Mouse (Mus musculus) megakaryocyte, embryonic 14.5 days (primary cell): ENCODE results near the gene Bbs2. TPM values are rescaled to one million over a fixed set of nuclear protein-coding genes. Genes with fewer than 3 reads are reported as not detected.
"Not testable (repeated sequence)": the region's sequence is repeated elsewhere in the genome, so short reads cannot be mapped to it uniquely, and the experiment has no call there.

Source experiments
- H3K27me3 ChIP-seq: replicated peaks from 2 replicates; pipeline ENCODE3; 2012; ENCODE audit warnings: inconsistent platforms
- H3K36me3 ChIP-seq: replicated peaks from 2 replicates; pipeline ENCODE3; 2012; ENCODE audit warnings: low read length, inconsistent platforms, mixed read lengths
- H3K4me1 ChIP-seq: 2 replicates; pipeline ENCODE4 v1.6.1; 2012; ENCODE audit warnings: inconsistent platforms
- H3K4me3 ChIP-seq: replicated peaks from 2 replicates; pipeline ENCODE3; 2012; ENCODE audit warnings: moderate library complexity, mild to moderate bottlenecking, inconsistent platforms
- H3K9me3 ChIP-seq: 2 replicates; pipeline ENCODE4 v1.6.1; 2012; ENCODE audit warnings: inconsistent platforms
- FLI1 ChIP-seq: IDR thresholded peaks from 2 replicates; pipeline ENCODE4 v1.6.1; 2012; ENCODE audit warnings: low read length, inconsistent platforms, mixed read lengths
- GATA1 ChIP-seq: IDR thresholded peaks from 3 replicates; pipeline ENCODE4 v1.6.1; 2012; ENCODE audit warnings: mixed read lengths, low read length, inconsistent platforms, borderline replicate concordance
- polyA plus RNA-seq: library from polyadenylated mRNA; stranded (reverse); fragments of >175 nt; gene quantifications from 2 replicates; pipeline ENCODE4 v1.2.3, GENCODE M21; 2012; ENCODE audit warnings: low replicate concordance; ENCODE audit not compliant: insufficient read depth

Bbs2 gene
- polyA plus RNA-seq, 1 experiment, result 0.30 TPM

GRCm38 (mm10) chr8:94057157-94057854, 41.4 kb downstream of the Bbs2 start:
- Histone ChIP-seq H3K4me1 (no peaks in the 10 kb centered on the region; the same call in 1 of the 2 replicates), H3K36me3 (peaks cover 94% of the 10 kb centered on the region), H3K9me3 (no peaks in the 10 kb centered on the region), H3K4me3 (no peak overlapping the region), H3K27me3 (no peaks in the 10 kb centered on the region)
- no peak for TF ChIP-seq GATA1
- TF ChIP-seq FLI1, result no peak

DNA sequence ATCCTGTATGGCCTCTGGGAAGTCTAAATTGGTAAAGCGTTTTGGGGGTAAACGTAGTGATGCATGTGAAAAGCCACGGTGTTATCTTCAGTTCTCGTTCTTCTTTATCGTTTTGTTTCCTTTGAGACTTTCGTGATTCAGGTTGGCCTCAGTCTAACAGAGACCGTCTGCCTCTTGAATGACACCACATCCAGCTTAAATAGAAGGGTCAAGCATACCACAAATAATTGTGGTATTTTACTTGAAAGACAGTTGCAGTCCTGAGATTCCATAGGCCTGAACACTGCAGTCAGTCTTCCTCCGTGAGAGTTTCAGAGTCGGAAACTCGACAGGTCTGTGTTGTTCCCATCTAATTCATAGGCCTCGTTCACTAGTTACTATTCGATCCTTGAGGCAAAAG, 46.0 kb downstream of the Bbs2 start:
- Histone ChIP-seq H3K27me3 (no peaks in the 10 kb centered on the region), H3K4me1 (no peaks in the 10 kb centered on the region), H3K36me3 (peaks cover 88% of the 10 kb centered on the region), H3K4me3 (no peak overlapping the region), H3K9me3 (no peaks in the 10 kb centered on the region)
- TF ChIP-seq FLI1, result no peak
- no peak for TF ChIP-seq GATA1

- Histone ChIP-seq H3K36me3 (peaks cover 71% of the 10 kb centered on the region), H3K4me1 (no peaks in the 10 kb centered on the region), H3K27me3 (no peaks in the 10 kb centered on the region), H3K9me3 (no peaks in the 10 kb centered on the region), H3K4me3 (no peak overlapping the region)
- TF ChIP-seq FLI1 (no peak), GATA1 (no peak)
Observed at GRCm38 (mm10) chr8:94047845-94048244, 50.9 kb downstream of the Bbs2 start.

DNA sequence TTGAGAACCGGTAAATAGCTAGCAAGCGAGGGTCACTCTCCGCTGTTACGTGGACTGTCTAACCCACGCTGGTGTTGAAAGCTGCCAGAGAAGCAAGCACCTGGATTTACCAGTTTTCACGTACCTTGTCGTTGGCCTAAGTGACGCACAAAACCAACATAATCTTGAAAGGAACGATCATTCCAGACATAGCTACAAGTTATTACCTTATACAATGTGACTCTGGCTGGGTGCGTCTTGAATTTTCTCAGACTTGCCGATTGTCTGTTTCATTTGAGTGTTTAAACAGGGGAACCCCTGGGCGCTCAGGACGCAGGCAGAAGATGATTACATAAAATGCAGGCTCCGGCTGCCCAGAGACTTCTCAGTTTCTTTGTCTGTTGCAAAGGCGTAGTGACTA, 60.9 kb downstream of the Bbs2 start:
- TF ChIP-seq GATA1, result no peak
- TF ChIP-seq FLI1, result no peak
- H3K36me3 ChIP-seq, result peaks cover 31% of the 10 kb centered on the region
- H3K4me1 ChIP-seq, result peaks cover 41% of the 10 kb centered on the region

DNA sequence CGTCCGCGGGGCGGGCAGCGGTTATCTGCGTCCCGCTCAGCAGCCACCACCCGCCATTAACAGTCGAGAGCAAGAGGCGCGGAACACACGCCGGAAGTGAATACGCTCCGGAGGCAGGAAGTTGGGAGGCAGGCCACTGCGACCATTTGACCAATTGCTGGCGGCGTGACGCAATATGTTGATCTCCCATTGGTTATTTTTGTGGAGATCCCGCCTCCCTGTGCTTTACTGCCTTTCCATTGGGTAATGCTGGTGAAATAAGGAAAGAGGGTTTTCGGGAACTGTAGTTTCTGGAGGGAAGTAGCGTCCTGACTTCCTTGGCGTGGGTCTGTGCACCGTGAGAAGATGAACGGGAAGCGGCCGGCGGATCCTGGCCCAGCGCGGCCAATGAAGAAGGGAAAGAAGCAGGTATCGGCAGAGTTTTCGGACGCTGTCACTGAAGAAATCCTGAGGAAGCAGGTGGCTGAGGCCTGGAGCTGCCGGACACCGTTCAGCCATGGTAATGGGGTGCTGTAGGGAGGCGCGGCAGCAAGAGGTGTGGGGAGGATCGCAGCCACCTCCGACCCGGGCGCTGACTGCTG, 61.7 kb downstream of the Bbs2 start, which contains the start of the genes Nudt21 and Ogfod1:
TSS of gene Nudt21 (minus strand) at position 88 of the 581 bp plus-strand sequence.
TSS of gene Ogfod1 (plus strand) at position 255 of the 581 bp plus-strand sequence.
- H3K9me3 ChIP-seq, result no peaks in the 10 kb centered on the region
- no peaks in the 10 kb centered on the region for H3K27me3 ChIP-seq
- TF ChIP-seq GATA1, result no peak
- TF ChIP-seq FLI1, result peak; percentile 54; the same call in 1 of the 2 replicates
- peak within 1 kb of the TSS; percentile 96 for H3K4me3 ChIP-seq
- peaks cover 46% of the 10 kb centered on the region for H3K4me1 ChIP-seq
- peaks cover 28% of the 10 kb centered on the region for H3K36me3 ChIP-seq

More for the DNA sequence above, 60.9 kb downstream of the Bbs2 start:
- no peaks in the 10 kb centered on the region for H3K9me3 ChIP-seq
- H3K27me3 ChIP-seq, result no peaks in the 10 kb centered on the region
- peak overlapping the region; percentile 96 for H3K4me3 ChIP-seq

GRCm38 (mm10) chr8:94036541-94036940, 62.2 kb downstream of the Bbs2 start:
- Histone ChIP-seq H3K36me3 (peaks cover 33% of the 10 kb centered on the region), H3K4me1 (peaks cover 46% of the 10 kb centered on the region), H3K4me3 (peak overlapping the region; percentile 93)
- H3K27me3 ChIP-seq, H3K9me3 ChIP-seq: not testable (repeated sequence)

DNA sequence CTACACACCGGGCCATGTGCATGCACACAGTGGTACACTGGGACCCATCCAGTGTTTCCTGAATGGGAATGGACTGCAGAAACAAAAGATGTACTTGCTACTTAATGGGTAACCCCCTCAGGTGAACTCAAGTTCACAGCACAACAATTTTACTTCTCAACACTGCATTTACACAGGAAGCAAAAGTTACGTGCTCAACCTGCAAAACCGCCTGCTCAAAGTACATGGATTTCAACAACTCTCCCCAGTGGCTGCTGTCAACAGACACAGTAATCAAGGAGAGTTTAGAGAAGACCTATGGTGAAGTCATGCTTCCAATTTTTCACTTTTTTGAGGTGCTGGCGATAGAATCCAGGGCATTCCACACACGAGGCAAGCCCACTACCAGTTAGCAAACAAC, 63.5 kb downstream of the Bbs2 start:
- no peak for TF ChIP-seq GATA1
- no peak for TF ChIP-seq FLI1
- Histone ChIP-seq H3K4me3 (peak overlapping the region; percentile 93), H3K36me3 (peaks cover 37% of the 10 kb centered on the region), H3K4me1 (peaks cover 46% of the 10 kb centered on the region), H3K27me3 (no peaks in the 10 kb centered on the region), H3K9me3 (no peaks in the 10 kb centered on the region)

GRCm38 (mm10) chr8:94033601-94034000, 65.1 kb downstream of the Bbs2 start:
- TF ChIP-seq FLI1 (no peak), GATA1 (no peak)
- Histone ChIP-seq H3K27me3 (no peaks in the 10 kb centered on the region), H3K36me3 (peaks cover 39% of the 10 kb centered on the region), H3K9me3 (no peaks in the 10 kb centered on the region), H3K4me3 (no peak overlapping the region), H3K4me1 (peaks cover 45% of the 10 kb centered on the region)

- peaks cover 76% of the 10 kb centered on the region for H3K36me3 ChIP-seq
- no peak for TF ChIP-seq FLI1
- no peak for TF ChIP-seq GATA1
- no peaks in the 10 kb centered on the region for H3K9me3 ChIP-seq
- H3K4me3 ChIP-seq, result no peak overlapping the region
- H3K4me1 ChIP-seq, result peaks cover 23% of the 10 kb centered on the region
- H3K27me3 ChIP-seq, result no peaks in the 10 kb centered on the region
Observed at GRCm38 (mm10) chr8:94029701-94030100, 69.0 kb downstream of the Bbs2 start.

- H3K36me3 ChIP-seq, result peaks cover 85% of the 10 kb centered on the region
- TF ChIP-seq FLI1 (no peak), GATA1 (no peak)
Observed at GRCm38 (mm10) chr8:94023916-94024315, 74.8 kb downstream of the Bbs2 start.

More at GRCm38 (mm10) chr8:94023916-94024315, 74.8 kb downstream of the Bbs2 start:
- no peaks in the 10 kb centered on the region for H3K27me3 ChIP-seq
- no peak overlapping the region for H3K4me3 ChIP-seq
- no peaks in the 10 kb centered on the region for H3K9me3 ChIP-seq
- H3K4me1 ChIP-seq, result no peaks in the 10 kb centered on the region

Other genes with a start within 250 kb of the Bbs2 start
- 37.6 and 51.7 TPM in 2 replicates for gene Amfr, start 86.1 kb downstream of the Bbs2 start, polyA plus RNA-seq
- 185 and 240 TPM in 2 replicates for gene Nudt21, start 61.9 kb downstream of the Bbs2 start, polyA plus RNA-seq
- 2.8 TPM in 1 of 2 replicates, not detected in the other for gene Ogfod1, start 61.7 kb downstream of the Bbs2 start, polyA plus RNA-seq
- gene Mt4, start 38.3 kb upstream of the Bbs2 start, polyA plus RNA-seq, result not detected in 2 replicates
- gene Mt3, start 53.7 kb upstream of the Bbs2 start, polyA plus RNA-seq, result not detected in 2 replicates
- 368 and 523 TPM in 2 replicates for gene Mt2, start 73.7 kb upstream of the Bbs2 start, polyA plus RNA-seq
- 627 and 878 TPM in 2 replicates for gene Mt1, start 80.2 kb upstream of the Bbs2 start, polyA plus RNA-seq
- gene Nup93, start 115.6 kb upstream of the Bbs2 start, polyA plus RNA-seq, result 3.1 and 3.3 TPM in 2 replicates
- gene Slc12a3, start 230.3 kb upstream of the Bbs2 start, polyA plus RNA-seq, result not detected in 2 replicates